Mouse (Mus musculus) liver, embryonic 14.5 days (tissue): Measurements from ENCODE around the gene Gm16253.

Experiments used
- CTCF ChIP-seq: IDR thresholded peaks from 2 replicates; pipeline ENCODE4 v1.5.1; 2016; ENCODE audit warnings: antibody characterized with exemption, low read depth, control low read depth
- EP300 ChIP-seq: IDR thresholded peaks from 2 replicates; pipeline ENCODE4 v1.6.1; 2016; ENCODE audit warnings: antibody characterized with exemption, low read depth

DNA sequence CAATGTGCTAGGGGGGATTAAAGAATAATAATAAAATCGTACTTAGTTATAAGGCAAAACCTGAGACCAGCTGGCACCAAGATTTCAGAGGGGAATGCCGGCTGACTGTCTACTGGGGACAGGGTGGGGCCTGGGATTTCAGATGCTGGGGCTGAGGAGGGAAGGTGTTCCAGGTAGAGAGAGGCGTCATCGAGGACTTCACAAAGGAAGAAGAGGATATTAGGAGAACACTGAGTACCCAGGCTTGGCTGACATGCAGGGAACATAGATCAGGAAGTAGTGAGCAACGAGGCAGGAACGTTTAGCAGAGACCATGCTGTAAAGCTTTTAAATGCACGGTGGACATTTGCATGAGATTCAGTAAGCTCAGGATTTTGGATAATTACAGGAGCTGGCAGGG lies 24.9 kb upstream of the Gm16253 start:
- TF ChIP-seq EP300 (no peak), CTCF (no peak)
